Mouse (Mus musculus): ENCODE measurements around the gene Hist1h2bg. TPM values are rescaled to one million over a fixed set of nuclear protein-coding genes. Genes with fewer than 3 reads are reported as not detected.

The Hist1h2bg gene
- total and polyA plus RNA-seq, 2 experiments from 2014 or later = 4.3 to 1,110 TPM

GRCm38 (mm10) chr13:23576906-23577639 lies 5.9 kb downstream of the Hist1h2bg start:
- H3K4me1 ChIP-seq (ENCODE audit: control insufficient read depth, insufficient read depth) = 0 out of 2 replicates have a peak, but pooled peaks cover 16% of the 10 kb centered on the region
- H3K9ac ChIP-seq (replicated peaks; ENCODE audit: low read depth, low read length) = peak overlapping the region; percentile 53; the same call in 1 of the 2 replicates
- DNase-seq (ENCODE audit: low spot score) (no peak), ATAC-seq (ENCODE audit: insufficient read depth, low read depth) (no peak)
- H3K27me3 ChIP-seq (ENCODE audit: control insufficient read depth, insufficient read depth, low read length) = no peaks in the 10 kb centered on the region
- 59% methylated on average over 6 of the region's 6 CpGs for WGBS
- no peak overlapping the region for H3K4me3 ChIP-seq (ENCODE audit: low read depth, low read length)
- no peaks in the 10 kb centered on the region for H3K9me3 ChIP-seq (replicated peaks; ENCODE audit: control insufficient read depth, low read length)
- peak overlapping the region; percentile 53 for H3K4me2 ChIP-seq (ENCODE audit: low read depth, low read length)
- no peaks in the 10 kb centered on the region for H3K36me3 ChIP-seq (replicated peaks; ENCODE audit: control insufficient read depth, insufficient read depth, low read length)
- no peak for TF ChIP-seq CTCF (IDR thresholded peaks at IDR 0.05; ENCODE audit: low read depth)
- no peak for TF ChIP-seq EP300 (IDR thresholded peaks at IDR 0.05; ENCODE audit: low read depth)
- peak overlapping the region; percentile 66; the same call in 1 of the 2 replicates for H3K27ac ChIP-seq (ENCODE audit: low read depth)

GRCm38 (mm10) chr13:23577835-23578234 lies 6.6 kb downstream of the Hist1h2bg start:
- no peak for DNase-seq (ENCODE audit: low spot score)
- no peaks in the 10 kb centered on the region for H3K9me3 ChIP-seq (replicated peaks; ENCODE audit: control insufficient read depth, low read length)
- no peak for ATAC-seq (ENCODE audit: insufficient read depth, low read depth)
- no peak overlapping the region for H3K4me2 ChIP-seq (ENCODE audit: low read depth, low read length)
- no peak overlapping the region for H3K9ac ChIP-seq (replicated peaks; ENCODE audit: low read depth, low read length)
- no peaks in the 10 kb centered on the region for H3K27me3 ChIP-seq (ENCODE audit: control insufficient read depth, insufficient read depth, low read length)
- no peaks in the 10 kb centered on the region for H3K36me3 ChIP-seq (replicated peaks; ENCODE audit: control insufficient read depth, insufficient read depth, low read length)
- WGBS = 91% methylated on average over 1 of the region's 1 CpGs
- no peak overlapping the region for H3K27ac ChIP-seq (ENCODE audit: low read depth)
- no peak overlapping the region for H3K4me3 ChIP-seq (ENCODE audit: low read depth, low read length)
- H3K4me1 ChIP-seq (ENCODE audit: control insufficient read depth, insufficient read depth) = peaks cover 17% of the 10 kb centered on the region; the same call in 1 of the 2 replicates
- no peak for TF ChIP-seq EP300 (IDR thresholded peaks at IDR 0.05; ENCODE audit: low read depth)
- no peak for TF ChIP-seq CTCF (IDR thresholded peaks at IDR 0.05; ENCODE audit: low read depth)

GRCm38 (mm10) chr13:23581408-23582218 lies 10.4 kb downstream of the Hist1h2bg start, which contains the start of gene Hist1h4d:
Hist1h4d (plus strand) TSS chr13:23581598.
- H3K27me3 ChIP-seq (ENCODE audit: control insufficient read depth, insufficient read depth, low read length) = no peaks in the 10 kb centered on the region
- H3K27ac ChIP-seq (ENCODE audit: low read depth) = peak within 1 kb of the TSS; percentile 63
- H3K9me3 ChIP-seq (replicated peaks; ENCODE audit: control insufficient read depth, low read length) = no peaks in the 10 kb centered on the region
- H3K4me1 ChIP-seq (ENCODE audit: control insufficient read depth, insufficient read depth) = peaks cover 22% of the 10 kb centered on the region; the same call in 1 of the 2 replicates
- peak; percentile 84 for ATAC-seq (ENCODE audit: insufficient read depth, low read depth)
- TF ChIP-seq CTCF (IDR thresholded peaks at IDR 0.05; ENCODE audit: low read depth) = no peak
- peak; percentile 96 for TF ChIP-seq EP300 (IDR thresholded peaks at IDR 0.05; ENCODE audit: low read depth)
- peak; percentile 94 for DNase-seq (ENCODE audit: low spot score)
- peak within 1 kb of the TSS; percentile 57 for H3K4me2 ChIP-seq (ENCODE audit: low read depth, low read length)
- peak within 1 kb of the TSS; percentile 32; the same call in 1 of the 2 replicates for H3K9ac ChIP-seq (replicated peaks; ENCODE audit: low read depth, low read length)
- H3K36me3 ChIP-seq (replicated peaks; ENCODE audit: control insufficient read depth, insufficient read depth, low read length) = no peaks in the 10 kb centered on the region
- WGBS = under 1% methylated on average over 43 of the region's 43 CpGs
- H3K4me3 ChIP-seq (ENCODE audit: low read depth, low read length) = peak within 1 kb of the TSS; percentile 35

DNA sequence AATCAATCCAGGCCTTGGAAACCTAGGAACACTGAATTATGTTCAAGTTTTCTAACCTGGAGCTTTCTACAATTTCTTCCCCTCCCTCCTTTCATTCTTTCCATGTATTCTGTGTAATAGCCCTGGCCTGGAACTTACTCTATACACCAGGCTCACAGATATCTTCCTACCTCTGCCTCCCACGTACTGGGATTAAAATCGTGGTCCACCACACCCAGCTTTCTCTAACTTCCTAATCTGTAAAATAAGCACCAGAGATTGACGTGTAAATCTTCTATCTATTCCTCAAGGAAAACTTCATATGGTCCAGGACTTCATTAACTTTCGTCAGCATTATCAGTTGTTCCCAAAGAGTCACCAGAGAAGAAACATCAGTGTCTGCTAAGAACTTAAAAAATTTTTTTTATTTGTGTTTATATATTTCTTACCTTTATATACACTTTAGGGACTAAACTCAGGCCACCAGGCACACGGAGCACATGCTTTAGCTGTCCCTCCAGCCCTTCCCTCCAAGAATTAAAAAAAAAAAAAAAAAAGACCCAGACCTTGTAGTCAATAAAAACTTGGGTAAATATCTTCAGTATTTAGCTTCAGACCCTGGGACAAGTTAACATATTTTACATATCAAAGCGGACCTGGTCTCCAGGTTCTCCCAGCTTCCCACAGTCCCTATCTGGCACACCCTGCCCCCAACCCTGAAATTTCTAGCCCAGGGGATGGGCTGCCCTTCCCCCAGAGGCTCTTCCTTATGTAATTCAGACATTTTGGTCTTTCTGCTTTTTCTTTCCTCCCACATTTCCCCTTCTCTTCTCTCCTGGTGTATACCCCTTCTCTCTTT lies 11.2 kb downstream of the Hist1h2bg start:
- H3K36me3 ChIP-seq (replicated peaks; ENCODE audit: control insufficient read depth, insufficient read depth, low read length) = no peaks in the 10 kb centered on the region
- peak overlapping the region; percentile 32; the same call in 1 of the 2 replicates for H3K9ac ChIP-seq (replicated peaks; ENCODE audit: low read depth, low read length)
- H3K27ac ChIP-seq (ENCODE audit: low read depth) = peak overlapping the region; percentile 63
- H3K4me2 ChIP-seq (ENCODE audit: low read depth, low read length) = peak overlapping the region; percentile 57
- peaks cover 24% of the 10 kb centered on the region; the same call in 1 of the 2 replicates for H3K4me1 ChIP-seq (ENCODE audit: control insufficient read depth, insufficient read depth)
- H3K27me3 ChIP-seq (ENCODE audit: control insufficient read depth, insufficient read depth, low read length) = no peaks in the 10 kb centered on the region
- TF ChIP-seq EP300 (IDR thresholded peaks at IDR 0.05; ENCODE audit: low read depth) (no peak), CTCF (IDR thresholded peaks at IDR 0.05; ENCODE audit: low read depth) (no peak)
- H3K4me3 ChIP-seq (ENCODE audit: low read depth, low read length) = peak overlapping the region; percentile 35
- no peak for ATAC-seq (ENCODE audit: insufficient read depth, low read depth)
- 29% methylated on average over 6 of the region's 6 CpGs for WGBS
- no peak for DNase-seq (ENCODE audit: low spot score)
- no peaks in the 10 kb centered on the region for H3K9me3 ChIP-seq (replicated peaks; ENCODE audit: control insufficient read depth, low read length)

Measured in heart, postnatal 0 days (tissue).